Mouse (Mus musculus): ENCODE measurements around the gene Thsd7b. TPM values are rescaled to one million over a fixed set of nuclear protein-coding genes. Genes with fewer than 3 reads are reported as not detected.
"Not testable (repeated sequence)": the region's sequence is repeated elsewhere in the genome, so short reads cannot be mapped to it uniquely, and the experiment has no call there.

Gene Thsd7b
- polyA plus RNA-seq, 1 experiment from 2014 or later, result 19.6 TPM

GRCm38 (mm10) chr1:130167260-130167659 is 894.2 kb downstream of the Thsd7b start:
- Histone ChIP-seq H3K27me3 (ENCODE audit: control insufficient read depth, insufficient read depth, low read length) (no peaks in the 10 kb centered on the region), H3K4me1 (ENCODE audit: control insufficient read depth, insufficient read depth, low read length) (no peaks in the 10 kb centered on the region), H3K27ac (ENCODE audit: low read depth, low read length) (no peak overlapping the region), H3K9ac (ENCODE audit: low read length) (no peak overlapping the region), H3K9me3 (ENCODE audit: control insufficient read depth, low read length) (no peaks in the 10 kb centered on the region), H3K4me3 (ENCODE audit: low read depth, low read length) (no peak overlapping the region), H3K36me3 (ENCODE audit: control insufficient read depth, insufficient read depth, low read length) (no peaks in the 10 kb centered on the region), H3K4me2 (ENCODE audit: low read depth) (no peak overlapping the region)
- DNase-seq (ENCODE audit: low spot score), result no peak
- ATAC-seq (ENCODE audit: insufficient read depth, low FRiP score, low TSS enrichment), result no peak
- 71% methylated on average over 2 of the region's 2 CpGs for WGBS

DNA sequence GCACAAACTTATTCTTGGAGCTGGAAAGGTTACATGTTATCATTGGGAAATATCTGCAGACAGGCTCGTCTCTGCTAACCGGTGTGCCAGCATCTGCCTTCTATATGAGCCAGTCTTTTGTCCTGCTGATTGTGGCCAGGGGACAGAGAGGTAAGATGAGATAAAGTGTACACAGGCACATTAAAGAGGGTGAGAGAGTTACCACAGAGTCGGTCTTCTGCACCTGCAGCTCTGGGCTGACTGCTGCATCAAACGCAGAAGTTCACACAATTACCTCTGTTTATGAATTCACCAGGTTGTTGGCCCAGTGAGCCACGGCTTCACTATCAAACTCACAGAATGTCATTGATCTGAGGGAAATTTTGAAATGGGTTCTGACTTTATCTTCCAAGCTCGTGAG is 896.8 kb downstream of the Thsd7b start:
- Histone ChIP-seq H3K9me3 (ENCODE audit: control insufficient read depth, low read length) (no peaks in the 10 kb centered on the region), H3K27ac (ENCODE audit: low read depth, low read length) (no peak overlapping the region), H3K9ac (ENCODE audit: low read length) (no peak overlapping the region), H3K4me1 (ENCODE audit: control insufficient read depth, insufficient read depth, low read length) (no peaks in the 10 kb centered on the region), H3K4me2 (ENCODE audit: low read depth) (no peak overlapping the region), H3K4me3 (ENCODE audit: low read depth, low read length) (no peak overlapping the region), H3K27me3 (ENCODE audit: control insufficient read depth, insufficient read depth, low read length) (no peaks in the 10 kb centered on the region), H3K36me3 (ENCODE audit: control insufficient read depth, insufficient read depth, low read length) (no peaks in the 10 kb centered on the region)
- DNase-seq (ENCODE audit: low spot score) (no peak), ATAC-seq (ENCODE audit: insufficient read depth, low FRiP score, low TSS enrichment) (no peak)
- WGBS, result 81% methylated on average over 6 of the region's 6 CpGs

DNA sequence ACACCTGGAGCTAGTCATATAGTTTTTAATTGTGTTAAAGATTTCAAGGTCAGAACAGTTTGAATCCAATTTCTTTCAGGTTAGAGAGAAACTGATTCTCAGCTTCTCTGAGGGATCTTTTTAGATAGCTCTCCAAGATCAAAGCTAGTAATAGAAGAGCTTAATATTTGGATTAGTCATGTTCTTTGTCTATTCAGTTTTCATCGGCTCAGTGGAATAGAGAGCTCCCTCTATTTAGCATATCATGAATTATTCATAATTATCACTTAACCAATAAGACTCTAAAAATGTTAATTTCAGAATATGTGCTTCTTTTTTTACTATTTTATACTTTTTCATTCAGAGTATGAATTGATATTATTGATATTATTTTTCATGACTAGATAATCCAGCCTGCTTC is 897.2 kb downstream of the Thsd7b start:
- H3K4me1 ChIP-seq (ENCODE audit: control insufficient read depth, insufficient read depth, low read length), result no peaks in the 10 kb centered on the region
- H3K4me3 ChIP-seq (ENCODE audit: low read depth, low read length), result no peak overlapping the region
- ATAC-seq (ENCODE audit: insufficient read depth, low FRiP score, low TSS enrichment) (no peak), DNase-seq (ENCODE audit: low spot score) (no peak)
- H3K4me2 ChIP-seq (ENCODE audit: low read depth), result no peak overlapping the region
- 41% methylated on average over 1 of the region's 1 CpGs for WGBS
- no peak overlapping the region for H3K9ac ChIP-seq (ENCODE audit: low read length)
- H3K9me3 ChIP-seq (ENCODE audit: control insufficient read depth, low read length), result no peaks in the 10 kb centered on the region
- no peaks in the 10 kb centered on the region for H3K36me3 ChIP-seq (ENCODE audit: control insufficient read depth, insufficient read depth, low read length)
- H3K27me3 ChIP-seq (ENCODE audit: control insufficient read depth, insufficient read depth, low read length), result no peaks in the 10 kb centered on the region
- H3K27ac ChIP-seq (ENCODE audit: low read depth, low read length), result no peak overlapping the region

DNA sequence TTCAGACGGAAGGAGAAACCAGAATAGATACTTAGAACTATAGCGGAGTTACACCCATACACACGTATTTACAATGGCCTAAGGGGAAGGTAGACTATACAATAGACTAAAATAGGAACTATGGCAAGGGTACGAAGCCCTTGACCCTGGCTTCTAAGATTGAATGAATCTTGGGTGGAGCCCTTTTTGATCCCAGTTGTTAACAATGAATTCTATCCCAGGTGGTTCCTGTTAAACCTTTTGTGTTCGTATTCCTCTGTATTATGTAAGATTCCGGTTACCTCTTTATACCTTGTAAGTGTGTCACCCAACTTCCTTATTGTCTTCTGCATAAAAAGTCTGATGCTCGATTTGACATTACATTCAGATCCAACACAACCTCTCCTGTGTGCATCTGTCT is 913.7 kb downstream of the Thsd7b start:
- not testable (repeated sequence) for H3K27ac ChIP-seq (ENCODE audit: low read depth, low read length); ATAC-seq (ENCODE audit: insufficient read depth, low FRiP score, low TSS enrichment); H3K9ac ChIP-seq (ENCODE audit: low read length); H3K36me3 ChIP-seq (ENCODE audit: control insufficient read depth, insufficient read depth, low read length); H3K4me1 ChIP-seq (ENCODE audit: control insufficient read depth, insufficient read depth, low read length); DNase-seq (ENCODE audit: low spot score); H3K9me3 ChIP-seq (ENCODE audit: control insufficient read depth, low read length); H3K27me3 ChIP-seq (ENCODE audit: control insufficient read depth, insufficient read depth, low read length); H3K4me3 ChIP-seq (ENCODE audit: low read depth, low read length); H3K4me2 ChIP-seq (ENCODE audit: low read depth)
- 90% methylated on average over 7 of the region's 7 CpGs for WGBS

DNA sequence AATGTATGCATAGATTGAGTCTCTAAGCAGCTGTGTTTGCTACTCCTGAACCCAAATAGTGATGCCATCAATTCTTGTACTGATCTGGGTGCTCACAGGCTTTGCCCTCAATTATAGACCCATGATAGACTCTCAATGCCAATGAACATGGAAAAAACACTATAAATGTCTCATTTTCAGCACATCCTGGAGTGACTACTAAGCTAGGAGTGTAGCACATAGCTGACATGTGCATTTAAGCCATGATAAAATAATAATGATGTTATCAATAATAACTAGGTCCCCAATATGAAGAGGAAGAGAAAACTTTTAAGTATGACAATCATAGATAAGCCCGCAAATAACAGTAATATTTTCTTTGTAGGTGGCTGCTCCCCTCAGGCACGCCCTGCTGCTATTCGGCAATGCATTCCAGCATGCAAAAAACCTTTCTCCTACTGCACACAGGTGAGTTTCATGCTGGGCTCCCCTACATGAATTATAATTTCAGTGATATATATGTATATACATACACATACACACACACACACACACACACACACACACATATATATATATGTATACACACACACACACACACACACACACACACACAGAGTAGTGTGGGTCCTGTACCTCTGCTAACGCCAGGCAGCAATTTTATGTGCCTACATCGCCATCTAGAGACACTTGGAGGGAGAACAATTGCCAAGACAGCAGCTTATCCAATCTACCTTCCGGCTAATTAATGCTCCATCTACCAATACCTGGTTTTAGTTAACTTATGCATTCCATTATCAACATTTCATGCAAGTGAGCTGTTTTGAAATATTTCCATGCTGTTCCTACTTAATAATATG is 919.3 kb downstream of the Thsd7b start:
- 52% methylated on average over 6 of the region's 6 CpGs for WGBS
- no peaks in the 10 kb centered on the region for H3K27me3 ChIP-seq (ENCODE audit: control insufficient read depth, insufficient read depth, low read length)
- no peak; the same call in 1 of the 2 replicates for ATAC-seq (ENCODE audit: insufficient read depth, low FRiP score, low TSS enrichment)

DNA sequence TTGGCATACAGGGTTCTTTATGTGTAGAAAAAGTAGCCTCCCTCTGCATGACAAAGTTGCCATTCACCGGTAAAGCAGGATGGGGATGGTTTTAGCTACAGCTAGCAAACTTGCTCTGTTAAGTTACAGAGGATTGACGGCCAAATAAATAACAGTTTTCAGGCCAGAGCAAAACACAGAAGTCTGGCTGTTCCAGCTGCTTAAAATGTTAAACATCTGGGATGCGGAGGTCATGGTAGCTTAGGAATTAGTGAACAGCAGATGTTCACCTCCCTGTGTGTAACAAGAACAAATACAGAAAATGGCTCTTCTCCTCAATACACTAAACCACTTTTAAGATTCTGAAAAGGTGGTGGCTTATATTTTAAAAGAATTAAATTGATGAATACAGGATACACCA is 944.3 kb downstream of the Thsd7b start:
- Histone ChIP-seq H3K27ac (ENCODE audit: low read depth, low read length) (no peak overlapping the region), H3K9ac (ENCODE audit: low read length) (no peak overlapping the region), H3K36me3 (ENCODE audit: control insufficient read depth, insufficient read depth, low read length) (no peaks in the 10 kb centered on the region), H3K4me1 (ENCODE audit: control insufficient read depth, insufficient read depth, low read length) (no peaks in the 10 kb centered on the region), H3K9me3 (ENCODE audit: control insufficient read depth, low read length) (no peaks in the 10 kb centered on the region), H3K4me3 (ENCODE audit: low read depth, low read length) (no peak overlapping the region), H3K27me3 (ENCODE audit: control insufficient read depth, insufficient read depth, low read length) (no peaks in the 10 kb centered on the region), H3K4me2 (ENCODE audit: low read depth) (no peak overlapping the region)
- no peak for ATAC-seq (ENCODE audit: insufficient read depth, low FRiP score, low TSS enrichment)
- 63% methylated on average over 3 of the region's 3 CpGs for WGBS
- DNase-seq (ENCODE audit: low spot score), result no peak

More for the DNA sequence above, 919.3 kb downstream of the Thsd7b start:
- Histone ChIP-seq H3K27ac (ENCODE audit: low read depth, low read length) (no peak overlapping the region), H3K9ac (ENCODE audit: low read length) (no peak overlapping the region), H3K9me3 (ENCODE audit: control insufficient read depth, low read length) (no peaks in the 10 kb centered on the region), H3K4me3 (ENCODE audit: low read depth, low read length) (no peak overlapping the region), H3K36me3 (ENCODE audit: control insufficient read depth, insufficient read depth, low read length) (no peaks in the 10 kb centered on the region), H3K4me2 (ENCODE audit: low read depth) (no peak overlapping the region), H3K4me1 (ENCODE audit: control insufficient read depth, insufficient read depth, low read length) (no peaks in the 10 kb centered on the region)
- peak; percentile 18 for DNase-seq (ENCODE audit: low spot score)

DNA sequence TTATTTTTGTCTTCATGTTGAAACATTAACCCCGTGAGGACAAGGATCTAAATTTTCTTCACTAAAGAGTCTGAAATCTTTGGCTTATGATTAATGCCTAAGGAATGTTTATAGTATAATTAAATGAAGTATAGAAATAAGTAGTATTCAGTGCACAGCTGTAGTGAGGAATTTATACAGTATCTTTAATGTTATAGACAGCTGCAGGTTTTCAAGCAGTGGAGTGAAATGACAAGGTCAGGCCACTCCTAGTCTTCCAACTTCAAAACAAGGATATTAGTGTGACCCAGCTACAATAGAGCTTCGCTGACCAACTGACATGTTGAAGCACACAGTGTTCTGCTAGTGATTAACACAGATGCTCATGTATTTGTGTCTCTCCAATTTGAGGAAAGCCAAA is 949.8 kb downstream of the Thsd7b start:
- WGBS, result 78% methylated on average over 2 of the region's 2 CpGs
- Histone ChIP-seq H3K4me2 (ENCODE audit: low read depth) (no peak overlapping the region), H3K9ac (ENCODE audit: low read length) (no peak overlapping the region), H3K27ac (ENCODE audit: low read depth, low read length) (no peak overlapping the region), H3K4me1 (ENCODE audit: control insufficient read depth, insufficient read depth, low read length) (no peaks in the 10 kb centered on the region), H3K4me3 (ENCODE audit: low read depth, low read length) (no peak overlapping the region), H3K27me3 (ENCODE audit: control insufficient read depth, insufficient read depth, low read length) (no peaks in the 10 kb centered on the region), H3K9me3 (ENCODE audit: control insufficient read depth, low read length) (no peaks in the 10 kb centered on the region; the same call in 1 of the 2 replicates), H3K36me3 (ENCODE audit: control insufficient read depth, insufficient read depth, low read length) (no peaks in the 10 kb centered on the region)
- no peak for ATAC-seq (ENCODE audit: insufficient read depth, low FRiP score, low TSS enrichment)
- DNase-seq (ENCODE audit: low spot score), result no peak

- Histone ChIP-seq H3K9me3 (ENCODE audit: control insufficient read depth, low read length) (no peaks in the 10 kb centered on the region), H3K4me3 (ENCODE audit: low read depth, low read length) (no peak overlapping the region), H3K36me3 (ENCODE audit: control insufficient read depth, insufficient read depth, low read length) (no peaks in the 10 kb centered on the region), H3K27me3 (ENCODE audit: control insufficient read depth, insufficient read depth, low read length) (no peaks in the 10 kb centered on the region), H3K9ac (ENCODE audit: low read length) (no peak overlapping the region), H3K27ac (ENCODE audit: low read depth, low read length) (no peak overlapping the region), H3K4me1 (ENCODE audit: control insufficient read depth, insufficient read depth, low read length) (no peaks in the 10 kb centered on the region), H3K4me2 (ENCODE audit: low read depth) (no peak overlapping the region)
- 82% methylated on average over 3 of the region's 3 CpGs for WGBS
- DNase-seq (ENCODE audit: low spot score) (no peak), ATAC-seq (ENCODE audit: insufficient read depth, low FRiP score, low TSS enrichment) (no peak)
Measured at GRCm38 (mm10) chr1:130245563-130245962, 972.5 kb downstream of the Thsd7b start.

- 84% methylated on average over 4 of the region's 4 CpGs for WGBS
- not testable (repeated sequence) for H3K4me3 ChIP-seq (ENCODE audit: low read depth, low read length); H3K9ac ChIP-seq (ENCODE audit: low read length); H3K4me2 ChIP-seq (ENCODE audit: low read depth); H3K4me1 ChIP-seq (ENCODE audit: control insufficient read depth, insufficient read depth, low read length); H3K27me3 ChIP-seq (ENCODE audit: control insufficient read depth, insufficient read depth, low read length); H3K36me3 ChIP-seq (ENCODE audit: control insufficient read depth, insufficient read depth, low read length); H3K9me3 ChIP-seq (ENCODE audit: control insufficient read depth, low read length); H3K27ac ChIP-seq (ENCODE audit: low read depth, low read length); DNase-seq (ENCODE audit: low spot score); ATAC-seq (ENCODE audit: insufficient read depth, low FRiP score, low TSS enrichment)
Measured at GRCm38 (mm10) chr1:130246264-130246663, 973.2 kb downstream of the Thsd7b start.

Data from neural tube, embryonic 11.5 days (tissue).